Mouse (Mus musculus): ENCODE measurements around the gene Dnajc13.

Dnajc13 gene

GRCm38 (mm10) chr9:104254408-104255180, 8.1 kb downstream of the Dnajc13 start:
- DNase-seq (ENCODE audit: low spot score), result no peak

- no peak for DNase-seq (ENCODE audit: low spot score)
Observed at GRCm38 (mm10) chr9:104252637-104253036, 10.1 kb downstream of the Dnajc13 start.

- no peak for DNase-seq (ENCODE audit: low spot score)
Observed at GRCm38 (mm10) chr9:104251687-104252086, 11.0 kb downstream of the Dnajc13 start.

- DNase-seq (ENCODE audit: low spot score), result no peak
Observed at GRCm38 (mm10) chr9:104251111-104251510, 11.6 kb downstream of the Dnajc13 start.

GRCm38 (mm10) chr9:104247307-104247987, 15.3 kb downstream of the Dnajc13 start:
- DNase-seq (ENCODE audit: low spot score), result no peak

- no peak for DNase-seq (ENCODE audit: low spot score)
Observed at GRCm38 (mm10) chr9:104243799-104244466, 18.8 kb downstream of the Dnajc13 start.

- no peak for DNase-seq (ENCODE audit: low spot score)
Observed at GRCm38 (mm10) chr9:104240146-104240545, 22.6 kb downstream of the Dnajc13 start.

GRCm38 (mm10) chr9:104239076-104239475, 23.7 kb downstream of the Dnajc13 start:
- no peak for DNase-seq (ENCODE audit: low spot score)

- no peak for DNase-seq (ENCODE audit: low spot score)
Observed at GRCm38 (mm10) chr9:104236256-104236930, 26.3 kb downstream of the Dnajc13 start.

- peak; percentile 27 for DNase-seq (ENCODE audit: low spot score)
Observed at GRCm38 (mm10) chr9:104235751-104236150, 27.0 kb downstream of the Dnajc13 start.

- DNase-seq (ENCODE audit: low spot score), result no peak
Observed at GRCm38 (mm10) chr9:104233815-104234214, 28.9 kb downstream of the Dnajc13 start.

- DNase-seq (ENCODE audit: low spot score), result no peak
Observed at GRCm38 (mm10) chr9:104233060-104233459, 29.7 kb downstream of the Dnajc13 start.

- no peak for DNase-seq (ENCODE audit: low spot score)
Observed at GRCm38 (mm10) chr9:104232004-104232403, 30.7 kb downstream of the Dnajc13 start.

GRCm38 (mm10) chr9:104211402-104211801, 51.3 kb downstream of the Dnajc13 start:
- DNase-seq (ENCODE audit: low spot score), result no peak

GRCm38 (mm10) chr9:104203851-104204250, 58.9 kb downstream of the Dnajc13 start:
- peak; percentile 52 for DNase-seq (ENCODE audit: low spot score)

- DNase-seq (ENCODE audit: low spot score), result no peak
Observed at GRCm38 (mm10) chr9:104194528-104194927, 68.2 kb downstream of the Dnajc13 start.

GRCm38 (mm10) chr9:104193900-104194299, 68.8 kb downstream of the Dnajc13 start:
- DNase-seq (ENCODE audit: low spot score), result no peak

- DNase-seq (ENCODE audit: low spot score), result no peak
Observed at GRCm38 (mm10) chr9:104193327-104193726, 69.4 kb downstream of the Dnajc13 start.

- DNase-seq (ENCODE audit: low spot score), result no peak
Observed at GRCm38 (mm10) chr9:104192513-104192912, 70.2 kb downstream of the Dnajc13 start.

GRCm38 (mm10) chr9:104189657-104190056, 73.1 kb downstream of the Dnajc13 start:
- no peak for DNase-seq (ENCODE audit: low spot score)

GRCm38 (mm10) chr9:104188704-104189103, 74.0 kb downstream of the Dnajc13 start:
- DNase-seq (ENCODE audit: low spot score), result no peak

- no peak for DNase-seq (ENCODE audit: low spot score)
Observed at GRCm38 (mm10) chr9:104187028-104187427, 75.7 kb downstream of the Dnajc13 start.

Data from layer of hippocampus, adult 11-12 months (tissue).